Mouse (Mus musculus): ENCODE measurements at regions not wholly inside any gene's neighbourhood (a gene's known extent, or its start where the extent isn't known, plus 50 kb on each side); places are given as distances from the start of the nearest gene placed in this dataset.

GRCm38 (mm10) chr19:60670781-60671180 lies 85.0 kb upstream of the Nanos1 start:
- TF ChIP-seq MAFK (IDR thresholded peaks at IDR 0.05; ENCODE audit: insufficient read depth, low read depth, low read length) = no peak
- no peak for TF ChIP-seq ZC3H11A (IDR thresholded peaks at IDR 0.05; ENCODE audit: borderline replicate concordance, low read depth, low read length)
- no peak for TF ChIP-seq CHD2 (IDR thresholded peaks at IDR 0.05; ENCODE audit: low read depth, low read length)
- no peak for TF ChIP-seq ZNF384 (IDR thresholded peaks at IDR 0.05; ENCODE audit: low read depth, low read length)
